Mouse (Mus musculus): ENCODE results near the gene Nos1. TPM values are rescaled to one million over a fixed set of nuclear protein-coding genes. Genes with fewer than 3 reads are reported as not detected.
"Not testable (repeated sequence)": the region's sequence is repeated elsewhere in the genome, so short reads cannot be mapped to it uniquely, and the experiment has no call there.

Nos1 gene
- total RNA-seq, 2 experiments from 2014 or later, result 30.9 to 33.4 TPM

DNA sequence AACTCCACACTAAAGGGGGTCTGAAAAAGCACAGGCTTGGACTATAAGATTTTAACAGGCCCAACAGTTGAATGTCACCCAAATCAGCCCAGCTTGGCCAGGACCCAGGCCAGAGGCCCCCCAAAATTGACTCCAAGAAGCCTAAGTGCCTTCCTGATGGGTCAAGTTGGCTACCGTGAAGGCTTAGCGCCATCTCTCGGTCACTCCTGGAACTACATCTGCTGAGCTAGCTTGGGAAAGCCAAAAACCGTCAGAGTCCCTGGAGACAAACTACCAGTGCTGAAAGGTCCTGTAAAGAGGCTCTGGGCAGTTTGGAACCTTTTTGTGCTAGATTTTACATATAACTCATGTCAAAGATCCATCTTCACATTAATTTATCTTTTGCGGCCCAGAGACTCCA lies 56.1 kb downstream of the Nos1 start:
- intact Hi-C loops (cut with DNase I), result loop anchor here (2.0 to 5.0 kb wide), 4 partner anchors 95 to 320 kb away; no protein-coding TSS in a partner anchor
- peak; percentile 52 to 53 for DNase-seq

DNA sequence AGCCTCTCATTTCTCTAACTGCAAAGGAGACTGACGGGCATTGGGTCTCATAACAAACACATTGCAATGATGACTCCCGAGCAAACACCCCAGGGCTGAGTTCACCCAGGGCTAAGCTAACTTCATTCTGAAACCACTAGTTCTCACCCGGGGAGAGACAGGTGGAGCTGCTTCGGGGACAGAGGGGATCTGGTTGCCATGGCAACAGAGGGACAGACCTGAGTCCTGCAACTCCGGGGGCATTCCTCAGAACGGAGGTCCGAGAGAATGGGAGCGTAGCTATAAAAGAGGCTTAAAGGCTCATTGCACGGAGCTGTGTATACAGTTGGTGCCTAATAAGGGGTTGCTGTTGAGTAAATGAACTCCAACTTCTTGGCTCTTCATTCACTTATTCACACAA lies 56.9 kb downstream of the Nos1 start:
- DNase-seq, result no peak
- intact Hi-C loops (cut with DNase I), result loop anchor here (2.0 to 5.0 kb wide), 4 partner anchors 95 to 320 kb away; no protein-coding TSS in a partner anchor

DNA sequence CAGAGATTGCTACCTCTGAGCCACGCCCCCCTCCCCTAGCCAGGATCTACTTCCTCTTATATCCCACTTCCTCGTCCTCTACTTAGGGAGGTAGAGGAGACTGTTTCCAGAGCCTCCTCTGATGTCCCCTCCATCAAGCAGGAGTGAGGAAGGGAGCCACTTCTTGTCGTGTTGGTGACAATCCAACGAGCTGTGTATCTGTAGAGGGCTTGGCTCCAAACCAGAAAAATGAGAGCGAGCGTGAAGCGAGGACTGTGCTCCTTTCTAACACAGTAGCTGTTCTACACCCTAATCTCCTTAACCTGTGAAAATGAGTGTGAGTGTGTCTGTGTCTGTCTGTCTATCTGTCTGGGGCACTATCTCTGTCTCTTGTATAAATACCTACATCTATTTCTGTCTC lies 58.7 kb downstream of the Nos1 start:
- DNase-seq, result no peak
- intact Hi-C loops (cut with DNase I), result loop anchor here (5.0 kb wide), 2 partner anchors 93 to 322 kb away; no protein-coding TSS in a partner anchor

GRCm38 (mm10) chr5:117840203-117840602 lies 59.4 kb downstream of the Nos1 start:
- DNase-seq, result no peak
- intact Hi-C loops (cut with DNase I), result loop anchor here (5.0 kb wide), 1 partner anchor 37 kb away; no protein-coding TSS in a partner anchor

- intact Hi-C loops (cut with DNase I), result loop anchor here (5.0 kb wide), 1 partner anchor 36 kb away; no protein-coding TSS in a partner anchor
- DNase-seq, result no peak
Measured at GRCm38 (mm10) chr5:117840988-117841387, 60.2 kb downstream of the Nos1 start.

DNA sequence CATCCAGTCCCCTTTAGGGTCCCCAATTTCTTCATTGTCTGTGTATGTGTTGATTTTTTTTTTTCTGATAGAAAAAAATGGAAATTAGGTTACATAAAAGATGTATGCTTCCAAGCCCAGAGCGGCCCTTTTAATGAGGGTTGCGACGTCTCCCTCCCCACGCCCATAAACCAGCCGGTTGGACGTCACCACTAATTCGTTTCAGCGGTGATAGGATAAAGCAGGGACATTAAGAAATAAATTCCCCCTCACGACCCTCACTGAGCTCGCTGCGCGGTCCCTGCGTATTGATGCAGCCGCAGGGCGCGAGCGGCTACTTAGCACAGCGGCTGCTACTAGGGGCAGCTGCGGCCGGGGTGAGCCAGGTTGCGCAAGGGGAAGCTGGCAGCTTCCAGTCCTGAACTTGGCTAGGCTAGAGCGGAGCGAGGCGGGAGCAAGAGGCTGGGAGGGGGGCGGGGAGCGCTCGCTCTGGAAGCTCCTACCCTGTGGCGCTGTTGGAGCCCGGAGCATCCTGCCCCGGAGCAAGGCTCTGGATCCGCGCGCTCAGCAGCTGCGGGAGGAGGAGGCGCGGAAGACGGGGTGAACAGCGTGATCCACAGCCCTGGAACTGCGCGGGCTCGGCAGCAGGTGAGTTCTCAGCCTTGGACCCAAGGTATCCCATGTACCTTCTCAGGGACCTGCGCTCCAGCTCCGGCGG lies 61.0 kb downstream of the Nos1 start:
- peak; percentile 50 to 62 for DNase-seq
- intact Hi-C loops (cut with DNase I), result loop anchor here (5.0 kb wide), 1 partner anchor 36 kb away; no protein-coding TSS in a partner anchor

DNA sequence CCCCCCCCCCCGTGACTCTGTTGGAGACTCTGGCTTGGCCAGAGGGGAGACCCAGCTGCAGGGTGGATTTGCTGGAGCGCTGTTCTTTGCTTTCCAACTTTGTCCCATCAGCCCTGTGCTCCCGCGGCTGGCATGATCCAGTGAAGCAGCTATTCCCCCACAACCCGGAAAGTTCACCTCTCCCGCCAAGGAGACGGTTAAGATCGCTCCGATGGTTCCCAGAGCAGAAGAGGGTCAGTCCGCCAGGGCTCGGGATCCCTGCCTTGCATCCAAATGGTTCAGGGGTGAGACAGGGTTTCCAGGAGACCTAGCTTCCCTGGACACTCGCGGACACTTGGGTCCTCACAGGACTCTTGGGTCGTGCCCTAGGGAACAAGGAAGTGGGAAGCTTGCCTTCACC lies 61.9 kb downstream of the Nos1 start:
- intact Hi-C loops (cut with DNase I), result loop anchor here (5.0 kb wide), 1 partner anchor 35 kb away; no protein-coding TSS in a partner anchor
- no peak for DNase-seq

DNA sequence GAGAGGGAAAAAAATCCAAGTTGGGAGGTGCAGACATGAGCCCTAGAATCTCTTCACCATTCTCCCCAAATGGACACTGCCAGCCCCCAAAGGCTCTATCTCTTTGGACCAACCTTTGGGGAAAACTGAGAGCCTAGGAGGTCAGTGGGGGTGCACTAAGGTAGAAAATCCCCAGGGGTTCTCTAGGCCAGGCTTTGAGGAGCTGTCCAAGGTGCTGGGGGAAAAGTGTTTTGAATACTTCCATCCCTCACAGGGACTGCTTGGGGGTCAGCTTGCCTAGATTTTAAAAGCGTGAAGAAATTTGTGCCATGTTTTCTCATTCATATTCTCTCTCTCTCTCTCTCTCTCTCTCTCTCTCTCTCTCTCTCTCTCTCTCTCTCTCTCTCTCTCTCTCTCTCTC lies 63.8 kb downstream of the Nos1 start:
- intact Hi-C loops (cut with DNase I), result loop anchor here (5.0 kb wide), 1 partner anchor 33 kb away; no protein-coding TSS in a partner anchor
- DNase-seq, result no peak

- DNase-seq, result no peak
- intact Hi-C loops (cut with DNase I), result no loop called here
Measured at GRCm38 (mm10) chr5:117850474-117850873, 69.6 kb downstream of the Nos1 start.

GRCm38 (mm10) chr5:117853741-117854140 lies 72.9 kb downstream of the Nos1 start:
- DNase-seq, result no peak
- intact Hi-C loops (cut with DNase I), result no loop called here

- no peak for DNase-seq
- intact Hi-C loops (cut with DNase I), result no loop called here
Measured at GRCm38 (mm10) chr5:117864588-117865300, 83.9 kb downstream of the Nos1 start.

DNA sequence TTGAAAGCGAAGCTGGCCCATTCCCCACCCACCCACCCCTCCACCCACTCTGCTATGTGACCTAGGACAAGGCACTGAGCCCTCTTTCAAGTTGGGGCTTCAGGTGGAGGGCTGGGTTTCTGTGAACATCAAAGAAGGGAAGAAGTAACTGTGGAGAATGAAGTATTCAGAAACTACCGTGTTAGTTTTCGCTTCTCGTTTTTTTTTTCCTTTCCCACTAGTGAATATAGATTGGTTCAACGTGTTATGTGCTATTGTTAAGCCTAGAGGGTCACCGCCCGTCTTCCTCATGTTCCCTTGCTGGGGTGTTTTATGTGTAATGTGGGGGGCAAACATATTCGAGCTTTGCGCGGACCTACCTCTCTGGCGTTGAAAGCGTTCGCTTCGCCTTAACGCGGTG lies 85.0 kb downstream of the Nos1 start:
- DNase-seq, result no peak
- intact Hi-C loops (cut with DNase I), result no loop called here

GRCm38 (mm10) chr5:117871614-117872013 lies 90.8 kb downstream of the Nos1 start:
- intact Hi-C loops (cut with DNase I), result no loop called here
- no peak for DNase-seq

DNA sequence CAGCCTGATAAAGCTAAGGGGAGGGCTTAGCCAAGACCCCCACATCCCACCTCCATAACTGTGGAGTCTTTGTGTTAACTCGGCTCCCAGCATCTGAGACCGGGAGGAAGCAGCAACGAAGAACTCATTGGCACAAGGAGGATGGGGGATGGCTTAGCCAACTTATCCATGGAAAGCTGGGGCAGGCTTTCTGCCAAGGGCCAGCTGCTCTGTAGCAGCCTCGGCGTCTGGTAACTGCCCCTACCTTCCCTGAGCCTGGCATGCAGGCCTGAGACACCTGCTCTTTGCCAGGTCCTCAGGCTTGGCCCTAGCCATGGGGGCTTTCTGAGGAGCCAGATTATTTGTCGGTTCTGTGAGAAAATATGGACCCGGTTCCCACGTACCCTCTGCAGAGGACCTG lies 93.0 kb downstream of the Nos1 start:
- intact Hi-C loops (cut with DNase I), result no loop called here
- DNase-seq, result peak; percentile 28 to 37

GRCm38 (mm10) chr5:117874236-117874635 lies 93.4 kb downstream of the Nos1 start:
- no peak for DNase-seq
- intact Hi-C loops (cut with DNase I), result no loop called here

DNA sequence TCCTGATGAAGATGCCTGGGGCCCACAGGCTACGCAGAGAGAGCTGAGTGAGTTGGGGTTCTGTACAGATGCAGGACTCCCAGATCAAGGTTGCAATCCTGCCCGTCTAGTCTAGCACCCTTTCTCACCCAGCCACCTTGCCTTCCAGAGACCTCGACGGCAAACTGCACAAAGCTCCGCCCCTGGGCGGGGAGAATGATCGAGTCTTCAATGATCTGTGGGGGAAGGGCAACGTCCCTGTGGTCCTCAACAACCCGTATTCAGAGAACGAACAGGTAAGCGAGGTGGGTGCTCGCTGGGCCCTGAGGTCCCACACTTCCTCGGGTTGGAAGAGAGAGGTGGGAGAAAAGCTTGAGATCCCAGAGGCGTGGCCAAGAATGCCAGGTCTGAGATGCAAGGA lies 98.3 kb downstream of the Nos1 start:
- intact Hi-C loops (cut with DNase I), result loop anchor here (5.0 kb wide), 1 partner anchor 37 kb away; no protein-coding TSS in a partner anchor
- DNase-seq, result no peak

DNA sequence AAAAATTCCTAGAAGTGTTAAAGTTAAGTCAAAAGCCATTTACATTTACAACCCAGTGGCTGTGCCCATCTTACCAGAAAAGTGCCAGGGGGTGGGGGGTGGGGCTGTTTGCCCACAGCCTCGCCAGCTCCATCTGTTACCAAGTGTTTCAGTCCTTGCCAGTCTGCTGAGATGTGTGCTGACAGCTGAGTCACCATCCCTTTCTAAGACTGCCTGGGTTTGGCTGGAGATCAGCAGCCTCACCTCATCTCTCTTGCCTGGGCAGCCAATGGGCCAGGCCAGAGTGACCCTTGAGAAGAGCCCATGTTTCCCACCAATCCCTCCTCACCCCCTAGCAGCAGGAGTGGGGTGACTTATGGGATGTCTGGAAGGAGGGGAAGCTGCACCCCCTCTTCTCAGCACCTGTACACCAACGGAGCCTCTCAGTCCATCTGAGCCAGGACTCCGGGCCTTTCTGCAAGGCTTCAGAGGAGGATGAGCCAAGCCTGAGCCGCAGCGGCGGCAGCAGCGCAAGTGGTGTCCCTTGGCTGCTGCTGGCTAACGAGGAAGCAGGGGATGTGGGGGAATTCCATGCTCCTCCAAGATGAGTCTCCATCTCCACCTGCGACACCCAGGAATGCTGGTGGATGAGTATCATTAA lies 100.2 kb downstream of the Nos1 start:
- DNase-seq, result no peak
- intact Hi-C loops (cut with DNase I), result no loop called here

DNA sequence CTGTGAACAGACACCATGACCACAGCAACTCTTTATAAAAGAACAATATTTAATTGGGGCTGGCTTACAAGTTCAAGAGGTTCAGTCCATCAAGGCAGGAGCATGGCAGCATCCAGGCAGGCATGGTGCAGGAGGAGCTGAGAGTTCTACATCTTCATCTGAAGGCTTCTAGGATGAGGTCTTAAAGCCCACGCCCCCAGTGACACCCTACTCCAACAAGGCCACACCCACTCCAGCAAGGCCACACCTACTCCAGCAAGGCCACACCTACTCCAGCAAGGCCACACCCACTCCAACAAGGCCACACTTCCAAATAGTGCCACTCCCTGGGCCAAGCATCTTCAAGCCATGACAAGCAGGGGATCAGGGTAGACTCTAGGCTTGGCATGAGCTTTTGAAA lies 101.6 kb downstream of the Nos1 start:
- DNase-seq; intact Hi-C loops (cut with DNase I): not testable (repeated sequence)

DNA sequence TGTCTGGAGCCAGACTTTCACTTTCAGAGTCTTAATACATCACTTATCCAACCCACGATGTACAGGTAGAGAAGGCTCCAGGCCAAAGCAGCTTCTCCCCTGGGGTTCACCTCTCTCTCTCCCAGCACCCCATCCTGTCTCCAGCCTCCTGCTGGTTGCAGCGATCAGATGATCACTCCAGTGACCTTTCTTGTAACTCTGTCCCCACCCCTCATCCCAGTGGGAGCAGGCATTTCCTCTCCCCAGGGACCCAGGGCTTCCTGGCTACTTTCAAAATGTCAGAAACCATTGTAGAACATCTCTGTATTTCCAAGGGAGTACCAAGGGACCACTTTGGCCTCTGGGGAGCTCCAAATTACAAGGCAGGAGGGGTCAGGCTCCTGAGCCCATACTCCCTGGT lies 104.2 kb downstream of the Nos1 start:
- DNase-seq, result no peak

DNA sequence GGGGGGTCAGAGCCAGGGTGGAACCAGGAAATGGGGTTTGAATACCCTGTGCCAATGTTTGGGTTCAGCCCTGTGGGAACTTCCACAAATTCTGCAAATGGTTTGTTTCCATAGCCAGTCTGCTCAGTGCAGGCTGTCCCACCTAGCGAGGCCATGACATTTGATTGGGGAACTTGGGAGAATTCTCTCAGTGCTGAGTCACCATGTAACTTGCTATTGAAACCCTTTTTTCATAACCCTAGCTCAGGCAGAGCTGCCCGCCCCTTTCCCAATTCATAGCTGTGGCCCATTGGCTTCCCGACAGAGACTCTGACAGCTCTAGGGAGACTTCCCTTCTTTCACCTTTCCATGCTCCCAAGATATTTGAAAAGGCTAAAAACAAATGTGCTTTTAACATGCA lies 107.3 kb downstream of the Nos1 start:
- no peak for DNase-seq
- intact Hi-C loops (cut with DNase I), result no loop called here

More for the DNA sequence above, 104.2 kb downstream of the Nos1 start:
- intact Hi-C loops (cut with DNase I), result no loop called here

GRCm38 (mm10) chr5:117888946-117889345 lies 108.1 kb downstream of the Nos1 start:
- DNase-seq, result no peak
- intact Hi-C loops (cut with DNase I), result no loop called here
